Mouse (Mus musculus) thymus, adult 2 months (tissue): ENCODE results near the gene Hfe2.

ENCODE experiments used
- CTCF ChIP-seq: fragments of 200-500 bp; IDR thresholded peaks from 2 replicates; pipeline ENCODE4 v1.5.1; 2012; ENCODE audit warnings: mild to moderate bottlenecking, control low read depth, low read length, moderate library complexity, borderline replicate concordance; ENCODE audit not compliant: control insufficient read depth, poor library complexity, insufficient read depth; ENCODE audit errors: extremely low read depth
- POLR2A ChIP-seq: fragments of 200-500 bp; IDR thresholded peaks from 2 replicates; pipeline ENCODE4 v1.6.1; 2012; ENCODE audit warnings: mild to moderate bottlenecking, low read length, control low read depth, moderate library complexity; ENCODE audit not compliant: control insufficient read depth, poor library complexity, insufficient read depth; ENCODE audit errors: extremely low read depth

GRCm38 (mm10) chr3:96501391-96502115, 23.4 kb upstream of the Hfe2 start:
- TF ChIP-seq CTCF (no peak), POLR2A (no peak)
